Mouse (Mus musculus): ENCODE data around the gene Alx3. TPM values are rescaled to one million over a fixed set of nuclear protein-coding genes. Genes with fewer than 3 reads are reported as not detected.

The Alx3 gene
- not detected in 2 replicates for polyA plus RNA-seq (2012; rRNA removed)

DNA sequence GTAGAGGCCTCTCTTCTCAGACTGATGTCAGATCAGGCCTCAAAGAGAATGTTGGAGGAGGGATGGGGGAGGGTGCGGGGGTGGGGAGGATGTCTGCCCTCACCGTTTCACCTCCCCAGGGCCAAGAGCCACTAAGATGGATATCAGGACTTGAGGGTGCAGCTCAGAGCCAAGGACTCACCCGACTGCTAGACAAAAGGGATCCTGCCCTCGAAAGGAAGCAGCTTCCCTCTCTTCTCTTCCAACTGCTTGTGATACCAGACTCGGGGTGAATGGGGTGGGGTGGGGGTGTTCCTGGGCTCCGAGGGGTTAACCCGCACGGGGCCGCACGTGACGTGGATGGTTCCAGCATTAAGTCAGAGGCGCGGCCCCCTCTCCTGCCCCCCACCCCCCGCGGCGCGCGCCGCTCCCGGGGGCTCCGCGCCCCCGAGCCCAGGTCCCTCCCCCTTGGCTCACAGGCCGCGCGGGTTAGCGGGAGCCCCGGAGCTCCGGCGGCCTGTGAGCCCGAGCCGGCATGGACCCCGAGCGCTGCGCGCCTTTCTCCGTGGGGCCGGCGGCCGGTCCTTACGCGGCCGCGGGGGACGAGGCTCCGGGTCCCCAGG lies at the start of gene Alx3:
Gene Alx3 (plus strand): TSS at position 370 of the 602 bp plus-strand sequence.

GRCm38 (mm10) chr3:107554842-107555241 lies 40.0 kb upstream of the Alx3 start, which contains the start of gene Ubl4b:
TSS of gene Ubl4b (minus strand) at chr3:107555073.

GRCm38 (mm10) chr3:107630682-107631522 lies 36.1 kb downstream of the Alx3 start, which contains the start of gene Gm10961:
TSS of gene Gm10961 (plus strand) at chr3:107631322.

GRCm38 (mm10) chr3:107631523-107631958 lies 36.7 kb downstream of the Alx3 start, which contains the start of gene Strip1:
TSS of gene Strip1 (minus strand) at chr3:107631694.

Other genes starting within 250 kb of the Alx3 start
- gene Kcnc4, start 135.5 kb upstream of the Alx3 start, polyA plus RNA-seq (2012; rRNA removed): 0.65 and 1.1 TPM in 2 replicates
- gene Slc6a17, start 77.0 kb upstream of the Alx3 start, polyA plus RNA-seq (2012; rRNA removed): 8.4 and 10.3 TPM in 2 replicates
- gene Ubl4b, start 40.0 kb upstream of the Alx3 start, polyA plus RNA-seq (2012; rRNA removed): not detected in 2 replicates
- not detected in 2 replicates for gene Gm10961, start 36.3 kb downstream of the Alx3 start, polyA plus RNA-seq (2012; rRNA removed)
- gene Strip1, start 36.7 kb downstream of the Alx3 start, polyA plus RNA-seq (2012; rRNA removed): 43.3 and 46.4 TPM in 2 replicates
- 34.4 and 36.7 TPM in 2 replicates for gene Ahcyl1, start 101.5 kb downstream of the Alx3 start, polyA plus RNA-seq (2012; rRNA removed)
- gene Csf1, start 165.4 kb downstream of the Alx3 start, polyA plus RNA-seq (2012; rRNA removed): 16.9 and 17.5 TPM in 2 replicates

Measured in colon, adult 2 months (tissue).